Mouse (Mus musculus): ENCODE measurements around the gene Rpl3l. TPM values are rescaled to one million over a fixed set of nuclear protein-coding genes. Genes with fewer than 3 reads are reported as not detected.

Rpl3l gene
- total RNA-seq, 1 experiment = 0.67 TPM

- no peaks in the 10 kb centered on the region for H3K36me3 ChIP-seq (ENCODE audit: control insufficient read depth, insufficient read depth, low read length, poor library complexity, severe bottlenecking)
- peak overlapping the region; percentile 29; the same call in 1 of the 2 replicates for H3K9ac ChIP-seq (ENCODE audit: insufficient read depth, low read depth, low read length, poor library complexity, severe bottlenecking)
- H3K4me3 ChIP-seq (ENCODE audit: insufficient read depth in 1 of 2, low read depth in 1 of 2, low read length in 2 of 2, poor library complexity in 1 of 2, severe bottlenecking in 1 of 2) = peak overlapping the region in 1 of 2 experiments; percentile 40; a peak in 1 of 4 replicates
- DNase-seq (ENCODE audit: low read depth, low spot score) = no peak
- in situ Hi-C loops (cut with MboI; ENCODE audit: low sequenced_read_pairs in 2 of 2, unreplicated experiment in 2 of 2) = no loop called here
- TF ChIP-seq ZNF384 (IDR thresholded peaks at IDR 0.05; ENCODE audit: low read depth, low read length) = no peak
- TF ChIP-seq MAFK (IDR thresholded peaks at IDR 0.05; ENCODE audit: insufficient read depth, low read depth, low read length) = no peak
- H3K4me1 ChIP-seq (ENCODE audit: control insufficient read depth in 2 of 2, insufficient read depth in 2 of 2, low read length in 2 of 2, poor library complexity in 1 of 2) = peaks cover 1 to 8% of the 10 kb centered on the region in 2 experiments; a peak in 1 of 4 replicates
- H3K27ac ChIP-seq (ENCODE audit: insufficient read depth, low read depth, low read length, poor library complexity, severe bottlenecking) = no peak overlapping the region
- no peaks in the 10 kb centered on the region for H3K9me3 ChIP-seq (ENCODE audit: control insufficient read depth, insufficient read depth, low read depth, low read length)
Measured at GRCm38 (mm10) chr17:24728184-24728583, 564 bp downstream of the Rpl3l start.

GRCm38 (mm10) chr17:24729067-24729466 lies 1.4 kb downstream of the Rpl3l start:
- Histone ChIP-seq H3K9ac (ENCODE audit: insufficient read depth, low read depth, low read length, poor library complexity, severe bottlenecking) (no peak overlapping the region), H3K4me1 (ENCODE audit: control insufficient read depth in 2 of 2, insufficient read depth in 2 of 2, low read length in 2 of 2, poor library complexity in 1 of 2) (peaks cover 1 to 10% of the 10 kb centered on the region in 2 experiments; a peak in 1 of 4 replicates), H3K4me3 (ENCODE audit: insufficient read depth in 1 of 2, low read depth in 1 of 2, low read length in 2 of 2, poor library complexity in 1 of 2, severe bottlenecking in 1 of 2) (no peak overlapping the region), H3K9me3 (ENCODE audit: control insufficient read depth, insufficient read depth, low read depth, low read length) (no peaks in the 10 kb centered on the region), H3K27ac (ENCODE audit: insufficient read depth, low read depth, low read length, poor library complexity, severe bottlenecking) (no peak overlapping the region), H3K36me3 (ENCODE audit: control insufficient read depth, insufficient read depth, low read length, poor library complexity, severe bottlenecking) (no peaks in the 10 kb centered on the region)
- TF ChIP-seq ZC3H11A (IDR thresholded peaks at IDR 0.05; ENCODE audit: borderline replicate concordance, low read depth, low read length) = no peak
- TF ChIP-seq ZNF384 (IDR thresholded peaks at IDR 0.05; ENCODE audit: low read depth, low read length) = no peak
- no peak for TF ChIP-seq MAFK (IDR thresholded peaks at IDR 0.05; ENCODE audit: insufficient read depth, low read depth, low read length)
- TF ChIP-seq CHD2 (IDR thresholded peaks at IDR 0.05; ENCODE audit: low read depth, low read length) = no peak
- TF ChIP-seq HCFC1 (IDR thresholded peaks at IDR 0.05; ENCODE audit: borderline replicate concordance, insufficient read depth, low read length) = no peak
- in situ Hi-C loops (cut with MboI; ENCODE audit: low sequenced_read_pairs in 2 of 2, unreplicated experiment in 2 of 2) = no loop called here
- no peak for DNase-seq (ENCODE audit: low read depth, low spot score)

- H3K27ac ChIP-seq (ENCODE audit: insufficient read depth, low read depth, low read length, poor library complexity, severe bottlenecking) = no peak overlapping the region
- H3K4me3 ChIP-seq (ENCODE audit: insufficient read depth in 1 of 2, low read depth in 1 of 2, low read length in 2 of 2, poor library complexity in 1 of 2, severe bottlenecking in 1 of 2) = no peak overlapping the region
- in situ Hi-C loops (cut with MboI; ENCODE audit: low sequenced_read_pairs in 2 of 2, unreplicated experiment in 2 of 2) = no loop called here
- H3K4me1 ChIP-seq (ENCODE audit: control insufficient read depth in 2 of 2, insufficient read depth in 2 of 2, low read length in 2 of 2, poor library complexity in 1 of 2) = peaks cover 1 to 13% of the 10 kb centered on the region in 2 experiments; a peak in 2 of 4 replicates
- no peak for DNase-seq (ENCODE audit: low read depth, low spot score)
- no peak overlapping the region for H3K9ac ChIP-seq (ENCODE audit: insufficient read depth, low read depth, low read length, poor library complexity, severe bottlenecking)
- H3K9me3 ChIP-seq (ENCODE audit: control insufficient read depth, insufficient read depth, low read depth, low read length) = no peaks in the 10 kb centered on the region
- H3K36me3 ChIP-seq (ENCODE audit: control insufficient read depth, insufficient read depth, low read length, poor library complexity, severe bottlenecking) = no peaks in the 10 kb centered on the region
- TF ChIP-seq CHD2 (IDR thresholded peaks at IDR 0.05; ENCODE audit: low read depth, low read length) = no peak
- TF ChIP-seq MAFK (IDR thresholded peaks at IDR 0.05; ENCODE audit: insufficient read depth, low read depth, low read length) = no peak
- TF ChIP-seq HCFC1 (IDR thresholded peaks at IDR 0.05; ENCODE audit: borderline replicate concordance, insufficient read depth, low read length) = no peak
- TF ChIP-seq ZC3H11A (IDR thresholded peaks at IDR 0.05; ENCODE audit: borderline replicate concordance, low read depth, low read length) = no peak
- TF ChIP-seq ZNF384 (IDR thresholded peaks at IDR 0.05; ENCODE audit: low read depth, low read length) = no peak
Measured at GRCm38 (mm10) chr17:24730787-24731186, 3.2 kb downstream of the Rpl3l start.

GRCm38 (mm10) chr17:24732233-24732935 lies 4.8 kb downstream of the Rpl3l start:
- no peak for DNase-seq (ENCODE audit: low read depth, low spot score)
- in situ Hi-C loops (cut with MboI; ENCODE audit: low sequenced_read_pairs in 2 of 2, unreplicated experiment in 2 of 2) = no loop called here
- H3K36me3 ChIP-seq (ENCODE audit: control insufficient read depth, insufficient read depth, low read length, poor library complexity, severe bottlenecking) = no peaks in the 10 kb centered on the region
- no peak overlapping the region for H3K27ac ChIP-seq (ENCODE audit: insufficient read depth, low read depth, low read length, poor library complexity, severe bottlenecking)
- TF ChIP-seq CHD2 (IDR thresholded peaks at IDR 0.05; ENCODE audit: low read depth, low read length) (no peak), MAFK (IDR thresholded peaks at IDR 0.05; ENCODE audit: insufficient read depth, low read depth, low read length) (no peak), HCFC1 (IDR thresholded peaks at IDR 0.05; ENCODE audit: borderline replicate concordance, insufficient read depth, low read length) (no peak), ZNF384 (IDR thresholded peaks at IDR 0.05; ENCODE audit: low read depth, low read length) (no peak), ZC3H11A (IDR thresholded peaks at IDR 0.05; ENCODE audit: borderline replicate concordance, low read depth, low read length) (no peak)
- no peak overlapping the region for H3K9ac ChIP-seq (ENCODE audit: insufficient read depth, low read depth, low read length, poor library complexity, severe bottlenecking)
- H3K4me1 ChIP-seq (ENCODE audit: control insufficient read depth in 2 of 2, insufficient read depth in 2 of 2, low read length in 2 of 2, poor library complexity in 1 of 2) = peaks cover 1 to 18% of the 10 kb centered on the region in 2 experiments; a peak in 2 of 4 replicates
- H3K4me3 ChIP-seq (ENCODE audit: insufficient read depth in 1 of 2, low read depth in 1 of 2, low read length in 2 of 2, poor library complexity in 1 of 2, severe bottlenecking in 1 of 2) = no peak overlapping the region
- no peaks in the 10 kb centered on the region for H3K9me3 ChIP-seq (ENCODE audit: control insufficient read depth, insufficient read depth, low read depth, low read length)

All from ES-E14 (cell line).